Mouse (Mus musculus) CH12.LX (cell line): ENCODE data around the gene Cep55. TPM values are rescaled to one million over a fixed set of nuclear protein-coding genes. Genes with fewer than 3 reads are reported as not detected.

Experiments used
- DNase-seq: peaks from one replicate; pipeline ENCODE4 v3.0.0-alpha.2; 2013; ENCODE audit errors: extremely low read depth
- H3K27ac ChIP-seq: 2 replicates; pipeline ENCODE4 v1.5.1; 2012; ENCODE audit warnings: low read depth, mild to moderate bottlenecking, control low read depth, moderate library complexity; ENCODE audit not compliant: insufficient read depth
- H3K27me3 ChIP-seq: replicated peaks from 2 replicates; pipeline ENCODE3; 2012; ENCODE audit warnings: inconsistent platforms
- H3K36me3 ChIP-seq, 2 experiments: replicated peaks in 1 of 2; 2 replicates each; pipeline versions ENCODE3 to v1.6.1; 2012; ENCODE audit warnings: inconsistent platforms in 1 of 2, low read length in 1 of 2, mild to moderate bottlenecking in 1 of 2, mixed read lengths in 1 of 2, moderate library complexity in 1 of 2; ENCODE audit not compliant: control insufficient read depth in 1 of 2, insufficient read depth in 1 of 2
- H3K4me1 ChIP-seq, 2 experiments: 2 replicates each; pipeline ENCODE4 v1.6.1; 2012; ENCODE audit warnings: inconsistent platforms in 1 of 2, moderate library complexity in 1 of 2; ENCODE audit not compliant: insufficient read depth in 2 of 2, control insufficient read depth in 1 of 2
- H3K4me2 ChIP-seq: 2 replicates; pipeline ENCODE4 v1.6.1; 2012; ENCODE audit warnings: low read depth, mild to moderate bottlenecking, control low read depth; ENCODE audit not compliant: poor library complexity, insufficient read depth, severe bottlenecking
- H3K4me3 ChIP-seq, 3 experiments: fragments of 150-350 bp in 1 of 3; sonication (generic) in 1 of 3; replicated peaks in 1 of 3; 2 replicates each; pipeline versions ENCODE3 to v1.5.1; 2011 to 2012; ENCODE audit warnings: low read depth in 2 of 3, low read length in 2 of 3, mild to moderate bottlenecking in 2 of 3, moderate library complexity in 2 of 3, control low read depth in 1 of 3, improper control_type of control experiment in 1 of 3, inconsistent platforms in 1 of 3, mixed read lengths in 1 of 3; ENCODE audit not compliant: poor library complexity in 1 of 3
- H3K79me2 ChIP-seq: replicated peaks from 2 replicates; pipeline ENCODE4 v1.6.1; 2012; ENCODE audit warnings: mild to moderate bottlenecking, moderate library complexity; ENCODE audit not compliant: control insufficient read depth, poor library complexity, insufficient read depth, severe bottlenecking; ENCODE audit errors: extremely low read depth
- H3K9ac ChIP-seq: 2 replicates; pipeline ENCODE4 v1.6.1; 2012; ENCODE audit warnings: low read depth, mild to moderate bottlenecking, control low read depth, moderate library complexity; ENCODE audit not compliant: insufficient read depth
- H3K9me3 ChIP-seq: replicated peaks from 2 replicates; pipeline ENCODE3; 2012; ENCODE audit warnings: low read length, inconsistent platforms, mixed read lengths
- BHLHE40 ChIP-seq: IDR thresholded peaks from 2 replicates; pipeline ENCODE4 v1.6.1; 2011; ENCODE audit warnings: mild to moderate bottlenecking, low read depth, low read length, improper control_type of control experiment
- CHD1 ChIP-seq: IDR thresholded peaks from 2 replicates; pipeline ENCODE4 v1.6.1; 2012; ENCODE audit warnings: low read depth, low read length, improper control_type of control experiment, inconsistent platforms
- CHD2 ChIP-seq: IDR thresholded peaks from 2 replicates; pipeline ENCODE4 v1.6.1; 2011; ENCODE audit warnings: low read length, improper control_type of control experiment
- E2F4 ChIP-seq: IDR thresholded peaks from 2 replicates; pipeline ENCODE4 v1.6.1; 2011; ENCODE audit warnings: low read depth, low read length, improper control_type of control experiment; ENCODE audit not compliant: insufficient replicate concordance
- ELF1 ChIP-seq: IDR thresholded peaks from 2 replicates; pipeline ENCODE4 v1.6.1; 2014; ENCODE audit warnings: low read depth, mild to moderate bottlenecking, inconsistent platforms, low read length, improper control_type of control experiment
- EP300 ChIP-seq: IDR thresholded peaks from 2 replicates; pipeline ENCODE4 v1.6.1; 2011; ENCODE audit warnings: low read length, improper control_type of control experiment
- ETS1 ChIP-seq: conservative IDR thresholded peaks from 2 replicates; pipeline ENCODE4 v1.6.1; 2012; ENCODE audit warnings: low read depth, mild to moderate bottlenecking, inconsistent platforms, low read length, improper control_type of control experiment, moderate library complexity
- HCFC1 ChIP-seq: IDR thresholded peaks from 2 replicates; pipeline ENCODE4 v1.6.1; 2012; ENCODE audit warnings: low read depth, mild to moderate bottlenecking, inconsistent platforms, low read length, improper control_type of control experiment
- KAT2A ChIP-seq: IDR thresholded peaks from 2 replicates; pipeline ENCODE4 v1.6.1; 2012; ENCODE audit warnings: low read length, improper control_type of control experiment, inconsistent platforms; ENCODE audit not compliant: insufficient replicate concordance
- MAX ChIP-seq: IDR thresholded peaks from 2 replicates; pipeline ENCODE4 v1.6.1; 2011; ENCODE audit warnings: low read length, improper control_type of control experiment
- MAZ ChIP-seq: IDR thresholded peaks from 2 replicates; pipeline ENCODE4 v1.6.1; 2012; ENCODE audit warnings: low read depth, mild to moderate bottlenecking, inconsistent platforms, low read length, improper control_type of control experiment, moderate library complexity
- MEF2A ChIP-seq: IDR thresholded peaks from 2 replicates; pipeline ENCODE4 v1.6.1; 2014; ENCODE audit warnings: low read depth, mild to moderate bottlenecking, inconsistent platforms, low read length, improper control_type of control experiment, borderline replicate concordance
- MXI1 ChIP-seq: IDR thresholded peaks from 2 replicates; pipeline ENCODE4 v1.6.1; 2011; ENCODE audit warnings: mild to moderate bottlenecking, low read depth, low read length, improper control_type of control experiment
- MYC ChIP-seq: IDR thresholded peaks from 2 replicates; pipeline ENCODE4 v1.6.1; 2011; ENCODE audit warnings: low read depth, mild to moderate bottlenecking, improper control_type of control experiment, low read length
- NELFE ChIP-seq: IDR thresholded peaks from 2 replicates; pipeline ENCODE4 v1.6.1; 2011; ENCODE audit warnings: low read depth, low read length, improper control_type of control experiment
- NRF1 ChIP-seq: IDR thresholded peaks from 2 replicates; pipeline ENCODE4 v1.6.1; 2014; ENCODE audit warnings: low read depth, mild to moderate bottlenecking, inconsistent platforms, low read length, improper control_type of control experiment, moderate library complexity
- PAX5 ChIP-seq: IDR thresholded peaks from 2 replicates; pipeline ENCODE4 v1.6.1; 2012; ENCODE audit warnings: low read length, inconsistent platforms, mixed read lengths
- POLR2A ChIP-seq: IDR thresholded peaks from 2 replicates; pipeline ENCODE4 v1.6.1; 2011; ENCODE audit warnings: low read depth, mild to moderate bottlenecking, improper control_type of control experiment, low read length
- POLR2AphosphoS2 ChIP-seq: IDR thresholded peaks from 2 replicates; pipeline ENCODE4 v1.6.1; 2011; ENCODE audit warnings: low read depth, low read length, improper control_type of control experiment
- RCOR1 ChIP-seq: conservative IDR thresholded peaks from 2 replicates; pipeline ENCODE4 v1.6.1; 2012; ENCODE audit warnings: low read depth, mild to moderate bottlenecking, inconsistent platforms, low read length, improper control_type of control experiment
- SIN3A ChIP-seq: IDR thresholded peaks from 2 replicates; pipeline ENCODE4 v1.6.1; 2012; ENCODE audit warnings: low read length, improper control_type of control experiment, inconsistent platforms
- TCF12 ChIP-seq: IDR thresholded peaks from 2 replicates; pipeline ENCODE4 v1.6.1; 2014; ENCODE audit warnings: low read depth, mild to moderate bottlenecking, inconsistent platforms, low read length, improper control_type of control experiment
- UBTF ChIP-seq: IDR thresholded peaks from 2 replicates; pipeline ENCODE4 v1.6.1; 2012; ENCODE audit warnings: low read depth, mild to moderate bottlenecking, inconsistent platforms, low read length, improper control_type of control experiment, moderate library complexity
- USF2 ChIP-seq: conservative IDR thresholded peaks from 2 replicates; pipeline ENCODE4 v1.6.1; 2011; ENCODE audit warnings: low read depth, low read length, improper control_type of control experiment
- ZC3H11A ChIP-seq: IDR thresholded peaks from 2 replicates; pipeline ENCODE4 v1.6.1; 2012; ENCODE audit warnings: low read depth, mild to moderate bottlenecking, inconsistent platforms, low read length, improper control_type of control experiment
- ZMIZ1 ChIP-seq: IDR thresholded peaks from 2 replicates; pipeline ENCODE4 v1.6.1; 2012; ENCODE audit warnings: low read depth, mild to moderate bottlenecking, inconsistent platforms, low read length, improper control_type of control experiment
- ZNF384 ChIP-seq: IDR thresholded peaks from 2 replicates; pipeline ENCODE4 v1.6.1; 2012; ENCODE audit warnings: low read depth, low read length, improper control_type of control experiment, inconsistent platforms
- dilution Hi-C: fragments of 300-500 bp; cut with MboI; formaldehyde crosslinking; loops from 2 replicates; pipeline ENCODE4 v1.14.3; 2020; ENCODE audit warnings: low sequenced_read_pairs; ENCODE audit not compliant: extremely low pct_unique_long_range_greater_than_20kb, extremely low pct_ligation_motif_present
- in situ Hi-C: fragments of 300-500 bp; cut with MboI; formaldehyde crosslinking; loops from 3 replicates; pipeline ENCODE4 v1.14.3; 2019; ENCODE audit warnings: low sequenced_read_pairs, low pct_ligation_motif_present, low pct_unique_long_range_greater_than_20kb, mixed read lengths
- polyA plus RNA-seq: library from polyadenylated mRNA; unstranded; fragments of >175 nt; gene quantifications from 2 replicates; pipeline ENCODE4 v1.2.1, GENCODE M21; 2012; ENCODE audit warnings: low read depth; ENCODE audit not compliant: insufficient read length
- total RNA-seq, 2 experiments: library from RNA; depleted of rRNA; stranded (reverse); fragments of 300-350 nt in 1 of 2; fragments of >200 nt in 1 of 2; gene quantifications; 2 replicates each; pipeline ENCODE4 v1.2.3; 2012 to 2014

Gene Cep55
- total RNA-seq (2012; rRNA removed) (29.6 and 33.0 TPM in 2 replicates), total RNA-seq (2014; rRNA removed) (76.2 and 90.8 TPM in 2 replicates), polyA plus RNA-seq (64.2 and 70.4 TPM in 2 replicates)

GRCm38 (mm10) chr19:38054720-38055192, at the start of gene Cep55:
TSS of gene Cep55 (plus strand) at chr19:38055011.
- dilution Hi-C loops (no loop called here), in situ Hi-C loops (loop anchor here (5.0 kb wide), 1 partner anchor 97 kb away; no protein-coding TSS in a partner anchor)
- TF ChIP-seq CHD1 = no peak
- TF ChIP-seq MAX = peak; percentile 78
- TF ChIP-seq MEF2A = peak; percentile 35; the same call in 1 of the 2 replicates
- TF ChIP-seq UBTF = 0 out of 2 replicates have a peak, but pooled peaks have one; percentile 32
- 0 out of 2 replicates have a peak, but pooled peaks have one; percentile 60 for TF ChIP-seq RCOR1
- peak; percentile 94 for TF ChIP-seq ZMIZ1
- TF ChIP-seq MXI1 = peak; percentile 90
- TF ChIP-seq ETS1 = 0 out of 2 replicates have a peak, but pooled peaks have one; percentile 14
- peak; percentile 81 for TF ChIP-seq TCF12
- TF ChIP-seq SIN3A = peak; percentile 98
- TF ChIP-seq ZC3H11A = no peak
- peak; percentile 47 for TF ChIP-seq NRF1
- TF ChIP-seq EP300 = no peak
- TF ChIP-seq KAT2A = 0 out of 2 replicates have a peak, but pooled peaks have one; percentile 63
- no peak for TF ChIP-seq USF2
- TF ChIP-seq E2F4 = peak; percentile 87; the same call in 1 of the 2 replicates
- TF ChIP-seq BHLHE40 = 0 out of 2 replicates have a peak, but pooled peaks have one; percentile 12
- TF ChIP-seq HCFC1 = peak; percentile 70
- peak; percentile 95 for TF ChIP-seq POLR2A
- TF ChIP-seq NELFE = peak; percentile 93
- TF ChIP-seq ELF1 = peak; percentile 92
- TF ChIP-seq ZNF384 = no peak
- TF ChIP-seq PAX5 = no peak
- peak; percentile 71; the same call in 1 of the 2 replicates for TF ChIP-seq POLR2AphosphoS2
- TF ChIP-seq MYC = peak; percentile 66; the same call in 1 of the 2 replicates
- peak; percentile 54; the same call in 1 of the 2 replicates for TF ChIP-seq CHD2
- TF ChIP-seq MAZ = peak; percentile 78

More at GRCm38 (mm10) chr19:38054720-38055192, at the start of gene Cep55:
- H3K36me3 ChIP-seq = peaks cover 12 to 29% of the 10 kb centered on the region in 2 experiments
- no peaks in the 10 kb centered on the region for H3K27me3 ChIP-seq
- H3K27ac ChIP-seq = peak within 1 kb of the TSS; percentile 37; the same call in 1 of the 2 replicates
- H3K4me1 ChIP-seq = peaks cover 5 to 30% of the 10 kb centered on the region in 2 experiments; a peak in 3 of 4 replicates
- peak within 1 kb of the TSS; percentile 90 to 92 (median 92) for H3K4me3 ChIP-seq
- peak within 1 kb of the TSS; percentile 97 for H3K4me2 ChIP-seq
- peak; percentile 98 for DNase-seq
- peaks cover 23% of the 10 kb centered on the region for H3K79me2 ChIP-seq
- peak within 1 kb of the TSS; percentile 87 for H3K9ac ChIP-seq
- no peaks in the 10 kb centered on the region for H3K9me3 ChIP-seq
